Mouse (Mus musculus) heart, embryonic 10.5 days (tissue): ENCODE measurements at regions not wholly inside any gene's neighbourhood (a gene's known extent, or its start where the extent isn't known, plus 50 kb on each side); places are given as distances from the start of the nearest gene placed in this dataset.
A peak's percentile ranks its signal among the peaks of the same experiment; 100 is the strongest.

ENCODE experiments used
- DNase-seq: peaks from one replicate; pipeline ENCODE4 v3.0.0-alpha.2; 2017; ENCODE audit warnings: low spot score
- H3K27ac ChIP-seq: fragments of 300-500 bp; sonication (generic); 2 replicates; pipeline ENCODE4 v1.5.1; 2016; ENCODE audit warnings: mild to moderate bottlenecking
- H3K27me3 ChIP-seq: fragments of 300-500 bp; sonication (generic); 2 replicates; pipeline ENCODE4 v1.6.1; 2016; ENCODE audit warnings: mild to moderate bottlenecking; ENCODE audit not compliant: poor library complexity, insufficient read depth, severe bottlenecking
- H3K36me3 ChIP-seq: fragments of 300-500 bp; sonication (generic); 2 replicates; pipeline ENCODE4 v1.6.1; 2016; ENCODE audit warnings: mild to moderate bottlenecking, moderate library complexity
- H3K4me1 ChIP-seq: fragments of 300-500 bp; sonication (generic); 2 replicates; pipeline ENCODE4 v1.6.1; 2016; ENCODE audit warnings: mild to moderate bottlenecking
- H3K4me3 ChIP-seq: fragments of 300-500 bp; sonication (generic); 2 replicates; pipeline ENCODE4 v1.5.1; 2016; ENCODE audit warnings: mild to moderate bottlenecking, moderate library complexity
- H3K9me3 ChIP-seq: fragments of 300-500 bp; sonication (generic); 2 replicates; pipeline ENCODE4 v1.6.1; 2016; ENCODE audit warnings: mild to moderate bottlenecking, moderate library complexity
- WGBS: fragments of 180-500 bp; shearing (Covaris S2); methylation state at CpG from one replicate; pipeline ENCODE4 v1.1.7; 2016; 5-methylcytosine and 5-hydroxymethylcytosine counted together

- H3K4me3 ChIP-seq = no peak overlapping the region
- H3K36me3 ChIP-seq = no peaks in the 10 kb centered on the region
- no peaks in the 10 kb centered on the region for H3K27me3 ChIP-seq
- H3K4me1 ChIP-seq = no peaks in the 10 kb centered on the region
- 73% methylated on average over 2 of the region's 2 CpGs for WGBS
- no peaks in the 10 kb centered on the region for H3K9me3 ChIP-seq
- no peak for DNase-seq
- H3K27ac ChIP-seq = no peak overlapping the region
Observed at GRCm38 (mm10) chr1:35717659-35718058, 350.5 kb upstream of the Hs6st1 start.

GRCm38 (mm10) chr1:35720063-35720462, 348.1 kb upstream of the Hs6st1 start:
- peak; percentile 53 for DNase-seq
- Histone ChIP-seq H3K4me1 (no peaks in the 10 kb centered on the region), H3K36me3 (no peaks in the 10 kb centered on the region), H3K9me3 (no peaks in the 10 kb centered on the region), H3K27ac (no peak overlapping the region), H3K4me3 (no peak overlapping the region), H3K27me3 (no peaks in the 10 kb centered on the region)
- 79% methylated on average over 3 of the region's 3 CpGs for WGBS

GRCm38 (mm10) chr1:35724366-35724900, 343.8 kb upstream of the Hs6st1 start:
- 52% methylated on average over 3 of the region's 3 CpGs for WGBS
- DNase-seq = peak; percentile 71
- Histone ChIP-seq H3K27me3 (no peaks in the 10 kb centered on the region), H3K36me3 (no peaks in the 10 kb centered on the region), H3K4me1 (no peaks in the 10 kb centered on the region), H3K9me3 (no peaks in the 10 kb centered on the region), H3K27ac (no peak overlapping the region), H3K4me3 (no peak overlapping the region)

- Histone ChIP-seq H3K27me3 (no peaks in the 10 kb centered on the region), H3K9me3 (no peaks in the 10 kb centered on the region), H3K27ac (no peak overlapping the region), H3K4me3 (no peak overlapping the region), H3K4me1 (no peaks in the 10 kb centered on the region), H3K36me3 (no peaks in the 10 kb centered on the region)
- DNase-seq = peak; percentile 79
- WGBS = 54% methylated on average over 1 of the region's 1 CpGs
Observed at GRCm38 (mm10) chr1:35726596-35726995, 341.6 kb upstream of the Hs6st1 start.

- H3K36me3 ChIP-seq = no peaks in the 10 kb centered on the region
- peak; percentile 55 for DNase-seq
- H3K27me3 ChIP-seq = no peaks in the 10 kb centered on the region
- 77% methylated on average over 8 of the region's 8 CpGs for WGBS
- H3K9me3 ChIP-seq = no peaks in the 10 kb centered on the region
- H3K4me1 ChIP-seq = no peaks in the 10 kb centered on the region
- H3K27ac ChIP-seq = no peak overlapping the region
- H3K4me3 ChIP-seq = no peak overlapping the region
Observed at GRCm38 (mm10) chr1:35727310-35727990, 340.8 kb upstream of the Hs6st1 start.

- no peak overlapping the region for H3K27ac ChIP-seq
- 87% methylated on average over 5 of the region's 5 CpGs for WGBS
Observed at GRCm38 (mm10) chr1:35729785-35730295, 338.4 kb upstream of the Hs6st1 start.

GRCm38 (mm10) chr1:35730309-35730708, 337.9 kb upstream of the Hs6st1 start:
- DNase-seq = no peak
- Histone ChIP-seq H3K27me3 (no peaks in the 10 kb centered on the region), H3K4me3 (no peak overlapping the region), H3K4me1 (no peaks in the 10 kb centered on the region), H3K9me3 (no peaks in the 10 kb centered on the region), H3K36me3 (no peaks in the 10 kb centered on the region), H3K27ac (no peak overlapping the region)
- 76% methylated on average over 4 of the region's 4 CpGs for WGBS

More at GRCm38 (mm10) chr1:35729785-35730295, 338.4 kb upstream of the Hs6st1 start:
- no peaks in the 10 kb centered on the region for H3K27me3 ChIP-seq
- no peaks in the 10 kb centered on the region for H3K9me3 ChIP-seq
- peak; percentile 11 for DNase-seq
- H3K36me3 ChIP-seq = no peaks in the 10 kb centered on the region
- H3K4me3 ChIP-seq = no peak overlapping the region
- no peaks in the 10 kb centered on the region for H3K4me1 ChIP-seq

- H3K27ac ChIP-seq = no peak overlapping the region
- no peaks in the 10 kb centered on the region for H3K4me1 ChIP-seq
- peaks cover 3% of the 10 kb centered on the region; the same call in 1 of the 2 replicates for H3K9me3 ChIP-seq
- H3K27me3 ChIP-seq = no peaks in the 10 kb centered on the region
- H3K4me3 ChIP-seq = no peak overlapping the region
- no peak for DNase-seq
- no peaks in the 10 kb centered on the region for H3K36me3 ChIP-seq
Observed at GRCm38 (mm10) chr1:35736247-35736646, 332.0 kb upstream of the Hs6st1 start.

GRCm38 (mm10) chr1:35749603-35750002, 318.6 kb upstream of the Hs6st1 start:
- no peak overlapping the region for H3K27ac ChIP-seq
- DNase-seq = no peak
- H3K9me3 ChIP-seq = no peaks in the 10 kb centered on the region
- no peaks in the 10 kb centered on the region for H3K36me3 ChIP-seq
- no peaks in the 10 kb centered on the region for H3K4me1 ChIP-seq
- H3K27me3 ChIP-seq = no peaks in the 10 kb centered on the region
- no peak overlapping the region for H3K4me3 ChIP-seq
- WGBS = 90% methylated on average over 7 of the region's 7 CpGs

GRCm38 (mm10) chr1:35750092-35750521, 318.1 kb upstream of the Hs6st1 start:
- H3K27ac ChIP-seq = no peak overlapping the region
- H3K27me3 ChIP-seq = no peaks in the 10 kb centered on the region
- H3K4me3 ChIP-seq = no peak overlapping the region
- H3K36me3 ChIP-seq = no peaks in the 10 kb centered on the region
- DNase-seq = no peak
- H3K9me3 ChIP-seq = no peaks in the 10 kb centered on the region
- H3K4me1 ChIP-seq = no peaks in the 10 kb centered on the region
- 58% methylated on average over 4 of the region's 4 CpGs for WGBS

GRCm38 (mm10) chr1:35752636-35753035, 315.6 kb upstream of the Hs6st1 start:
- DNase-seq = peak; percentile 54
- 81% methylated on average over 9 of the region's 9 CpGs for WGBS
- no peaks in the 10 kb centered on the region for H3K9me3 ChIP-seq
- no peaks in the 10 kb centered on the region for H3K36me3 ChIP-seq
- H3K27ac ChIP-seq = no peak overlapping the region
- no peaks in the 10 kb centered on the region for H3K4me1 ChIP-seq
- H3K27me3 ChIP-seq = no peaks in the 10 kb centered on the region
- no peak overlapping the region for H3K4me3 ChIP-seq

GRCm38 (mm10) chr1:35754170-35754569, 314.0 kb upstream of the Hs6st1 start:
- H3K4me1 ChIP-seq = no peaks in the 10 kb centered on the region
- no peak overlapping the region for H3K4me3 ChIP-seq
- DNase-seq = peak; percentile 4
- 81% methylated on average over 10 of the region's 11 CpGs for WGBS
- no peak overlapping the region for H3K27ac ChIP-seq
- no peaks in the 10 kb centered on the region for H3K36me3 ChIP-seq
- no peaks in the 10 kb centered on the region for H3K9me3 ChIP-seq
- no peaks in the 10 kb centered on the region for H3K27me3 ChIP-seq

- Histone ChIP-seq H3K4me3 (no peak overlapping the region), H3K36me3 (no peaks in the 10 kb centered on the region), H3K27ac (no peak overlapping the region), H3K9me3 (no peaks in the 10 kb centered on the region), H3K4me1 (no peaks in the 10 kb centered on the region; the same call in 1 of the 2 replicates), H3K27me3 (no peaks in the 10 kb centered on the region)
- 88% methylated on average over 12 of the region's 12 CpGs for WGBS
- no peak for DNase-seq
Observed at GRCm38 (mm10) chr1:35759010-35759409, 309.2 kb upstream of the Hs6st1 start.
